Mouse (Mus musculus) 3134 (cell line): ENCODE results near the gene Fkbp5.

ENCODE experiments used
- DNase-seq: peaks from one replicate; pipeline ENCODE4 v3.0.0-alpha.2; 2011; ENCODE audit warnings: low spot score; ENCODE audit not compliant: insufficient read length; ENCODE audit errors: extremely low read depth

Fkbp5 gene

GRCm38 (mm10) chr17:28350466-28351352 lies 166.6 kb downstream of the Fkbp5 start, which contains the start of gene Tead3:
Gene Tead3, minus strand, starts transcription at chr17:28350817.
- peak; percentile 80 for DNase-seq

- DNase-seq, result peak; percentile 75
Observed at GRCm38 (mm10) chr17:28349901-28350465, 167.3 kb downstream of the Fkbp5 start.

GRCm38 (mm10) chr17:28349264-28349880 lies 168.0 kb downstream of the Fkbp5 start:
- peak; percentile 49 for DNase-seq
